Mouse (Mus musculus) spleen, adult 12 weeks (tissue): ENCODE measurements around the gene Ccl26.
"Not testable (repeated sequence)": the region's sequence is repeated elsewhere in the genome, so short reads cannot be mapped to it uniquely, and the experiment has no call there.

Experiments
- DNase-seq: peaks from one replicate; pipeline ENCODE4 v3.0.0; 2022; ENCODE audit warnings: low spot score

Gene Ccl26

GRCm38 (mm10) chr5:135563469-135563868 is at the start of gene Ccl26:
Gene Ccl26 (minus strand): TSS chr5:135563569.
- DNase-seq, result no peak

DNA sequence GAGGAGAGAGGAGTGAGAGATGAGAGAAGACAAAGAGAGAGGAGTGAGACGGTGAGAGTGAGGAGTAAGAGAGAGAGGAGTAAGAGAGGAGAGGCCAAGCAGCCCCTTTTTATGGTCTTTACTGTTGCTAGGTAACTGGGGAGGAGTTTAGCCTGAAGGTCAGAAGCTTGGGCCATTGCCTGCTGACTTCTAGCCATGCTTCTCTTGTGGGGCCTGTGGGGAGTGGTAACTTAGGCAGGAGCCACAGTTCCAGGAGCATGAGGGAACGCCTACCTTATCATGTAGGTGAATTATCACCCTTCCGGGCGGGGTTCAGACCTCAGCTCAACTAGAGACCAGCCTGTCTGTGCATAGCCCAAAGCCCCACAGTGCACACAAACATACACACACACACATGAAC is 46.4 kb upstream of the Ccl26 start:
- DNase-seq, result no peak

GRCm38 (mm10) chr5:135607581-135607980 is 44.2 kb upstream of the Ccl26 start:
- no peak for DNase-seq

DNA sequence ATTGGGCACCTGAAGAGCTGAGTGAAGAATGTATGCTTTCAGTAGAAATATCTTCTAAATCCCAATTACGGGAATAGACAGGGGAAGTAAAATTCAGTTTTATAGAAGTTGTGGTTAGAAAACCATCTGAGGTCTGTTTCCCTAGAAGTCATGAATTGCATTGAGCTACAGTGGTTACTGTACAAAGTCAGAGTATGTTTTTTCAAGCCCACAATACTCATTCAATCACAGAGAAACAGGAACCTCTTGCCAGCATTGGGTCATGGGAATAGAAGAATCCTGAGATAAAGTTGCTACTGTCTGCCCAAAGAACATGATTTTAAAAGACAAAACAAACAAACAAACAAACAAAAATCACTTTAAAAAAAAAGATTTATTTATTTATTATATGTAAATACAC is 43.3 kb upstream of the Ccl26 start:
- not testable (repeated sequence) for DNase-seq

GRCm38 (mm10) chr5:135604643-135605042 is 41.3 kb upstream of the Ccl26 start:
- not testable (repeated sequence) for DNase-seq

DNA sequence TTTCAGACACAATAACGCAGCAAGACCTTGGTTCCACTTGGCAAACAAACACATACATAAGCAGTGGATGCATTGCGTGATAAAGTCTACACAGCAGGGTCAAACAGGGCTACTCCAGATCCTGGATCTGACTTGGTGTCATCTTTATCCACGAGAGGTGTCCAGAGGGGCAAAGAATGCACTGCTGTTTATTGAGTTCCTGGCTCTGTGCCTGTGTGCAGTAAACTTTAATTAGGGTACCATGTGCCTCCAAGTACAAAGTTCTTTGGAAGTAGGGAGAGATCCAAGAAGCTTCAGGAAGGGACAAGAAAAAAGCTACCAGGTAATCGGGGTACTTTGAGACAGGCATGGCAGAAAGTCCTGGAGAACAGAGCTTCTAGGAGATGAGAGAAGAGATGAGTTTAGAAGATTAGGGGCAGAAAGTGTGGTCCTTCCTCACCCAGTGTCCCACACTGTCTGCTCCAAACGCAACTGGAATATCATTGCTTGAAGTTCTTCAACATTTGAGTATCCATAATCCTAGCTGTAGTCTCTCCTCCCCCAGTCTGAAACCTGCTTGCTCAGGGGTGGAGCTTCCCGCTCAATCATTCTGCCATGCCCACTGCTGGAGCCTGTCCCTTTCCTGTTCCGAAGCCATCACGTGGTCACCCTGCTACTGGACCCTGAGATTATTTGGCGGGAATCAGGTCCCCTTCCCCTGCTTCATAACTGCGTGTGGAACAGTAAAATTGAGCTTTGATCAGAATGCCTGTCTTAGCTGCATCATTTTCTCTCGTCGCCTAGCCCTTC is 26.8 kb upstream of the Ccl26 start:
- DNase-seq, result no peak

DNA sequence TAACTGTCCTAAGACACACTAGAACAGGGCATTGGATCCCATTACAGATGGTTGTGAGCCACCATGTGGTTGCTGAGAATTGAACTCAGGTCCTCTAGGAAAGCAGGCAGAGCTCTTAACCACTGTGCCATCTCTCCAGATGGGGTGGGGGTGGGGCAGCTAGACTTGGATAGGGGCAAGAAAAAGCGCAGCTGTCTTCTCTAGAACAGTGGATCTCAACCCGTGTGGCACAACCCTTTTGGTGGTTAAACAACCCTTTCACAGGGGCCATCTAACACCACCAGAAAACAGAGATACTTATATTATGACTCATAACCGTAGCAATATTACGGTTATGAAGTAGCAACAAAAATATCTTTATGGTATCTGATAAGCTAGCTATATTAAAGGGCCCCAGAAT is 24.4 kb upstream of the Ccl26 start:
- no peak for DNase-seq

- DNase-seq, result no peak
Observed at GRCm38 (mm10) chr5:135585691-135586090, 22.3 kb upstream of the Ccl26 start.

- no peak for DNase-seq
Observed at GRCm38 (mm10) chr5:135582330-135582729, 19.0 kb upstream of the Ccl26 start.

GRCm38 (mm10) chr5:135579331-135579751 is 16.0 kb upstream of the Ccl26 start:
- no peak for DNase-seq

DNA sequence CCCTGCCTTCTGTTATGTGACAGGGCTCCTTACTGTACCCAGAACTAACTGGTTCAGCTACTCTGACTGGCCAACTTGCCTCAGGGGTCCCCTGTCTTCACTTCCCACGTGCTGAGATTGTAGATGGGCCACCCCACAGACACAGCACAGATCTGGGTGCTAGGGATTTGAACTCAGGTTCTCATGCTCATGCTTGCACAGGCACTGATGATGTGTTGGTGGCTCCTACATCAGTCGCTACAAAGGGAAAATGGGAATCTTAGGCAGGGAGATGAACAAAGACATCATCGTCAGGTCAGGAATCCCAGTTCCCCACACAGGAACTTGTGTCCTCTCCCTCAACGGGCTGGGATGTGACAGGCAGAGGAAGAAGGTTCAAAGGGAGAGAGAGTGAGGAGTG is 12.7 kb upstream of the Ccl26 start:
- no peak for DNase-seq

DNA sequence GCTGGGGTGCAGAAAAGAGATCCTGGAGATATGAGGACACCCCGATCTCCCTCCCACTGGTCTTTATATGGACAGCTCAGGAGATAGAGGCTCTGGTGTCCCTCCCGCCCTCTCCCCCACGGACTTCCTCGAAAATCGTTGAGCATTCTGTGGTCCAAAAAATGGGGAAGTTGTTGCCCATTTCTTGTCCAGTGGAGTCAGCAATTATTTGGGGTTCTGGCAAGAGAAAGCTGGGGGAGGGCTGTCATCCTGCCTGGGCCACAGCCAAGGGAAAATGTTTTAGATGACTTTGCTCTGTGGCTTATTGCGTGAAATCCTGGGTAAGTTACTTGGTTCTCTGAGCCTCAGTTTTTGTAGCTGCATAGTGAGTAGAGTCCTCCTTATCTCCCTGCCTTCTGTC is 9.6 kb upstream of the Ccl26 start, which contains the start of gene Ccl24:
Gene Ccl24 (minus strand): TSS at position 44 of the 400 bp plus-strand sequence.
- no peak for DNase-seq

GRCm38 (mm10) chr5:135568698-135569097 is 5.3 kb upstream of the Ccl26 start:
- DNase-seq, result no peak

- DNase-seq, result no peak
Observed at GRCm38 (mm10) chr5:135567556-135568265, 4.3 kb upstream of the Ccl26 start.

DNA sequence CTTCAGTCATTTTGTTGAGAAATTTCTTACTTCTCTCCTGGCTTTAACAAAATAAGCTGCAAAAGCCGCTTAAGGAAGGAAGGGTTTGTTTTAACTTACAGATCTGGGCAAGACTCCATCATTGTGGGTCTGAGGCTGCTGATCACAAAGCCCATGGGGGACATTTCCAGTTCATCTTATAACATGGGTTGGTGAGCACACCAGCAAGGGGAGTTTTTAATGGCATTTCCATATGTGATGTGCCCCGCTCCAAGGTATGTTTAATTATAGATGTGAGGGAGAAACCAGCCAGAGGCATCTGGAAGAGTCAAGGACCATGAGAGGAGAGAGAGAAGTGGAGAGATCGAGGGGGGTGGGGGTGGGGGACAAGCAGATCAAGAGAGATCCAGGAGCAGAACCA is 5.7 kb downstream of the Ccl26 start:
- DNase-seq, result no peak

DNA sequence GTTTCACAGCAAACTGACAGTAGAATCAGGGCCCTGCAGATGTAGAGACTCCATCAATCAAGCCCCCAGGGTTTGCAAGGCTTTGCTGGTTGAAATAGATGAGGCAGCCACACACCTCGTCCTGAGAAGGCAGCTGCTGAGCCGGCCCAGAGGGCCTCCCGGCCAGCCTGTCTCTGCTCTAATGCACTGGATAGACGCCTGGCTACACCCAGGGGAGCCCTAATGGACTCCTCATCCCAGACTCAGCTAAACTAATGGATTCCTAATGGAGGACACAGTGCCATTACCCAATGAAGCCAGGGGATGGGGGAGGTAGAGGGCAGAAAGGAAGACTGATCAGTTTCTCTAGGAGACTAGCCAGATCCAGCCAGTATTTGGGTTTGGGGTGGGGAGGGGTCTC is 6.3 kb downstream of the Ccl26 start:
- no peak for DNase-seq

DNA sequence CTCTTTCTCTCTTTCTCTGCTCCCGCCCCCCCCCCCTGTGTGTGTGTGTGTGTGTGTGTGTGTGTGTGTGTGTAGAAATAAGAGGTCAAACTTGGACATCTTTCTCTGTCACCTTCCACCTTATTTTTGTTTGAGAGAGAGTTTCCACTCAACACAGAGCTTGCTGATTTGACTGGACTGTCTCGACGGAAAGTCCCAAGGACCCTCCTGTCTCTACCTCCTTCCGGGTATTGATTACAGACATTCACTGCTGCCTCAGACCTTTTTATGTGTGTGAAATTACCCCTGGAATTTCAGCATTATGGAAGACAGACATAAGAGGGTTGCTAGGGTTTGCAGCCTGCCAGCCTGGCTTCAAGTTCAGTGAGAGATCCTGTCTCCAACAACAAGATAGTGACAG is 7.1 kb downstream of the Ccl26 start:
- no peak for DNase-seq

DNA sequence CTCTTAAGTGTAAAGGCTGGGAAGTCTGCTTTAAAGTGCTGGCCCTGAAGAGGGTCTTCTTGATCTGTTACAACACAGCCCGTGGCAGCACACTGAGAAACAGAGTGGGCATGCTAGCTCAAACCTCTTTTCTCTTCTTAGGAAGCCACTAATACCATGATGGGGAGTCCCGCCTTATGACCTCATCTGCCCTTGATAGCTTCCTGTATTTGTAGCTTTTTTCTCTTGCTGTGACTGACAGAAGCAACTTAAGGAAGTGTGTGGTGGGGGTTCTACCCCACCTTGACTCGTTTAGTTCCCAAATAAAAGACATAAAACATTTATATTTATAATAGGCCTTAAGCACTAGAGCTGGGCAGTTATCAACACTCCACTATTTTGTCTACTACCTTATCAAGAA is 11.8 kb downstream of the Ccl26 start:
- no peak for DNase-seq

GRCm38 (mm10) chr5:135550910-135551309 is 12.5 kb downstream of the Ccl26 start:
- DNase-seq, result no peak

GRCm38 (mm10) chr5:135547990-135548389 is 15.4 kb downstream of the Ccl26 start:
- DNase-seq, result no peak

GRCm38 (mm10) chr5:135544865-135545797 is 18.2 kb downstream of the Ccl26 start, which contains the start of gene Hip1:
Gene Hip1 (minus strand): TSS chr5:135545120.
- DNase-seq, result peak; percentile 81

- DNase-seq, result no peak
Observed at GRCm38 (mm10) chr5:135544032-135544558, 19.3 kb downstream of the Ccl26 start.
